Mouse (Mus musculus) limb, embryonic 14.5 days (tissue): ENCODE measurements around the gene Qtrt1. TPM values are rescaled to one million over a fixed set of nuclear protein-coding genes. Genes with fewer than 3 reads are reported as not detected.

Experiments used
- ATAC-seq: fragments of 200-750 bp; cut with Nextera tagmentation; 2 replicates; pipeline ENCODE4 v1.8.0; 2017; ENCODE audit warnings: low read depth, moderate number of reproducible peaks, moderate TSS enrichment; ENCODE audit not compliant: low FRiP score
- DNase-seq: peaks from one replicate; pipeline ENCODE4 v3.0.0-alpha.2; 2015; ENCODE audit warnings: low spot score
- H3K27ac ChIP-seq: fragments of 300-500 bp; sonication (generic); replicated peaks from 2 replicates; pipeline ENCODE4 v1.5.1; 2014; ENCODE audit warnings: low read depth, mild to moderate bottlenecking, low read length, moderate library complexity, mixed read lengths
- H3K27me3 ChIP-seq: fragments of 300-500 bp; sonication (generic); 2 replicates; pipeline ENCODE4 v1.6.1; 2014; ENCODE audit warnings: low read length, mixed read lengths; ENCODE audit not compliant: control insufficient read depth, insufficient read depth
- H3K36me3 ChIP-seq: fragments of 300-500 bp; sonication (generic); 2 replicates; pipeline ENCODE4 v1.6.1; 2014; ENCODE audit warnings: mild to moderate bottlenecking, low read length, moderate library complexity, mixed read lengths; ENCODE audit not compliant: control insufficient read depth, insufficient read depth
- H3K4me1 ChIP-seq: fragments of 300-500 bp; sonication (generic); 2 replicates; pipeline ENCODE4 v1.6.1; 2014; ENCODE audit warnings: antibody characterized with exemption, low read length, mixed read lengths; ENCODE audit not compliant: control insufficient read depth, insufficient read depth
- H3K4me2 ChIP-seq: fragments of 300-500 bp; sonication (generic); replicated peaks from 2 replicates; pipeline ENCODE4 v1.6.1; 2014; ENCODE audit warnings: low read depth, mild to moderate bottlenecking, low read length, moderate library complexity; ENCODE audit not compliant: severe bottlenecking
- H3K4me3 ChIP-seq: fragments of 300-500 bp; sonication (generic); replicated peaks from 2 replicates; pipeline ENCODE4 v1.5.1; 2014; ENCODE audit warnings: low read length
- H3K9ac ChIP-seq: fragments of 300-500 bp; sonication (generic); 2 replicates; pipeline ENCODE4 v1.6.1; 2014; ENCODE audit warnings: mild to moderate bottlenecking, low read depth, low read length, moderate library complexity; ENCODE audit not compliant: severe bottlenecking
- H3K9me3 ChIP-seq: fragments of 300-500 bp; sonication (generic); 2 replicates; pipeline ENCODE4 v1.6.1; 2016; ENCODE audit warnings: low read length; ENCODE audit not compliant: control insufficient read depth
- POLR2A ChIP-seq: fragments of 200-500 bp; IDR thresholded peaks from 2 replicates; pipeline ENCODE4 v1.8.0; 2012; ENCODE audit warnings: inconsistent platforms, mild to moderate bottlenecking, moderate library complexity, borderline replicate concordance; ENCODE audit not compliant: insufficient read depth, insufficient read length; ENCODE audit errors: extremely low read depth
- WGBS: fragments of 180-500 bp; shearing (Covaris S2); extraction: QIAGEN DNeasy Blood & Tissue Kit; methylation state at CpG from one replicate; pipeline ENCODE4 v1.1.7; 2014; 5-methylcytosine and 5-hydroxymethylcytosine counted together
- polyA plus RNA-seq, 2 experiments: library from polyadenylated mRNA; depleted of rRNA in 1 of 2; stranded (reverse) in 1 of 2; unstranded in 1 of 2; fragments of >200 nt; fragmentation: Nextera tagmentation in 1 of 2; extraction: Ambion mirVana in 1 of 2; gene quantifications; 2 replicates each; pipeline versions ENCODE4 v1.2.1 to v1.2.3; 2012 to 2014

Gene Qtrt1
- polyA plus RNA-seq, 2 experiments: 45.3 to 80.8 TPM

GRCm38 (mm10) chr9:21427773-21428172 lies 16.1 kb downstream of the Qtrt1 start:
- no peak for TF ChIP-seq POLR2A
- Histone ChIP-seq H3K4me1 (peaks cover 17% of the 10 kb centered on the region), H3K36me3 (no peaks in the 10 kb centered on the region), H3K27me3 (no peaks in the 10 kb centered on the region), H3K9ac (peak overlapping the region; percentile 28; the same call in 1 of the 2 replicates), H3K4me2 (no peak overlapping the region), H3K9me3 (no peaks in the 10 kb centered on the region), H3K4me3 (no peak overlapping the region), H3K27ac (0 out of 2 replicates have a peak overlapping the region, but pooled peaks have one; percentile 14)
- DNase-seq: no peak
- WGBS: 67% methylated on average over 2 of the region's 2 CpGs
- no peak for ATAC-seq

GRCm38 (mm10) chr9:21428178-21428577 lies 16.5 kb downstream of the Qtrt1 start:
- Histone ChIP-seq H3K27me3 (no peaks in the 10 kb centered on the region), H3K27ac (0 out of 2 replicates have a peak overlapping the region, but pooled peaks have one; percentile 14), H3K4me2 (no peak overlapping the region), H3K9ac (no peak overlapping the region), H3K36me3 (no peaks in the 10 kb centered on the region), H3K9me3 (no peaks in the 10 kb centered on the region), H3K4me1 (peaks cover 17% of the 10 kb centered on the region), H3K4me3 (no peak overlapping the region)
- ATAC-seq: no peak
- no peak for TF ChIP-seq POLR2A
- no peak for DNase-seq
- 84% methylated on average over 6 of the region's 6 CpGs for WGBS

DNA sequence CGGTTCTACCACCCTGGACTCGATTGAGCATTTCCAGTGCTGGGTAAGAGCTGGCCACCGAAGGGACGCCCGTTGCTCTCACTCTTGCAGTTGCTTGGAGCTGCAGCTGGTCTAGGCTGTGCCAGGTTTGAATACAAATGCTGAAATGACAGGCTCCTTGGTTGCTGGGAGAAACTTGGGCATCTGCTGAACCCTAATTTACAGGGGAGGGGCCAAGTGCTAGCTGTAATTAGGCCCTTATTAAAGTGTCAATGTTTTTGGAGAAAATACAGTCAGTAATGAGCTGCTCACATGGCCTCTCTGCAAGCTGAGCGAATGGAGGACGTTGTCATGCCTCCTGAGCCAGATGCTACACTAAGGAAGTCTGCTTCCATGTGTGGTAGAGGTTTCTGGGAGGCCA lies 19.1 kb downstream of the Qtrt1 start:
- Histone ChIP-seq H3K4me1 (peaks cover 15% of the 10 kb centered on the region), H3K27me3 (no peaks in the 10 kb centered on the region), H3K4me2 (no peak overlapping the region), H3K9me3 (no peaks in the 10 kb centered on the region), H3K27ac (no peak overlapping the region), H3K36me3 (peaks cover 3% of the 10 kb centered on the region; the same call in 1 of the 2 replicates), H3K9ac (no peak overlapping the region; the same call in 1 of the 2 replicates), H3K4me3 (no peak overlapping the region)
- 62% methylated on average over 7 of the region's 7 CpGs for WGBS
- ATAC-seq: no peak
- no peak for TF ChIP-seq POLR2A
- DNase-seq: no peak

DNA sequence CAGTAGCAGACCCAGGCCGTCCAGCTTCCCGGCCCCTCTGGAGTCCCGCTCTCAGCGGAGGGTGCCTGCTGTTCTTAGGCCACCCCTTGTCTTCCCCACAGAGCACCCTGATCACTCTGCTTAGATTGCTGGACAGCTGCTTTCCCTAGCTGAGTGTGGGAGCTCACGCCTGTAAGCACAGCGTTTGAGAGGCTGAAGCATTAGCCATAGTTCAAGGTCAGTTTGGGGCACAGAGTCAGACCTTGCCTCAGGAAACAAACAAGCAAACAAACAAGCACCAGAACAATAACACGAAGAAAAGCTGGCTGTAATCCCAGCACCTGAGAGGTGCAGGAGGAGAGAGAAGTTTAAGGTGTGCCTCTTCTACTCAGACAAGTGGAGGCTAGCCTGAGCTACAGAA lies 20.4 kb downstream of the Qtrt1 start:
- Histone ChIP-seq H3K9me3 (no peaks in the 10 kb centered on the region), H3K27ac (no peak overlapping the region), H3K36me3 (peaks cover 3% of the 10 kb centered on the region; the same call in 1 of the 2 replicates), H3K9ac (no peak overlapping the region), H3K27me3 (no peaks in the 10 kb centered on the region), H3K4me1 (peaks cover 8% of the 10 kb centered on the region; the same call in 1 of the 2 replicates), H3K4me2 (no peak overlapping the region), H3K4me3 (no peak overlapping the region)
- ATAC-seq: no peak
- no peak for DNase-seq
- WGBS: 88% methylated on average over 7 of the region's 7 CpGs
- no peak for TF ChIP-seq POLR2A

DNA sequence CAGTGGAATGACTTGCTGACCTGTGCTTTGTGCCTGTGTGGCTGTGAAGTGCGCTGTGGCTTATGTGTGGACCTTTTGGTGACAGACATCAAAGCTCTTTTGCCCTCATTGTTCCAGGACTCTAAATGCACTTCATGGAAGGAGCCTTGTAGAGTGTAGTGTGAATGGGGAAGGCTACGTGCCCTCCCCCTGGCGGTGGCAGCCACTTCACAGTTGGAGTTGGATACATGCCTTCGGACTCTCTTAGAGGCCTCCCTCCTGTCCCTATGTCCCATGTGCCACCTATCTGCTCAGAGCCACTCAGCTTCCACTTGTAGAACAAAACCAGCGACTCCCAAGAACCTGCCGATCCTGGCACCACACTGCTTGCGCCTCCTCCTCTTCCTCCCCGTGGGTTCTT lies 22.1 kb downstream of the Qtrt1 start:
- DNase-seq: no peak
- Histone ChIP-seq H3K4me3 (no peak overlapping the region), H3K27me3 (no peaks in the 10 kb centered on the region), H3K4me1 (peaks cover 8% of the 10 kb centered on the region), H3K27ac (no peak overlapping the region), H3K36me3 (peaks cover 3% of the 10 kb centered on the region; the same call in 1 of the 2 replicates), H3K4me2 (no peak overlapping the region), H3K9ac (no peak overlapping the region), H3K9me3 (no peaks in the 10 kb centered on the region)
- no peak for TF ChIP-seq POLR2A
- no peak for ATAC-seq
- 89% methylated on average over 8 of the region's 8 CpGs for WGBS

- Histone ChIP-seq H3K27me3 (no peaks in the 10 kb centered on the region), H3K9ac (no peak overlapping the region), H3K4me1 (peaks cover 8% of the 10 kb centered on the region), H3K36me3 (peaks cover 3% of the 10 kb centered on the region; the same call in 1 of the 2 replicates), H3K4me2 (no peak overlapping the region), H3K4me3 (no peak overlapping the region), H3K27ac (no peak overlapping the region), H3K9me3 (no peaks in the 10 kb centered on the region)
- DNase-seq (no peak), ATAC-seq (no peak)
- 96% methylated on average over 2 of the region's 2 CpGs for WGBS
- TF ChIP-seq POLR2A: no peak
Observed at GRCm38 (mm10) chr9:21434410-21434809, 22.8 kb downstream of the Qtrt1 start.
